In genomic region chr9:124038158-124038582, GRCm38 (mm10) we compare ENCODE assay signal across 16 mouse cellular contexts. TPM values are rescaled to one million over a fixed set of nuclear protein-coding genes. Genes with fewer than 3 reads are reported as not detected.
DNase-seq lines count a peak whose midpoint lies in the region; ATAC-seq and TF ChIP-seq lines count a peak whose summit lies in the region.
"Had no signal": no experiment of that assay in that cellular context is flagged by ENCODE, and none has a peak within 500 bp of the region (broad histone marks: within the 10 kb centered on the region; RNA-seq: fewer than 3 reads in every experiment).

No protein-coding gene starts in this region.

- H3K4me2 ChIP-seq in kidney, embryonic 16.5 days (replicated peaks; ENCODE audit: low read depth, low read length), result no peak overlapping the region
- H3K4me2 ChIP-seq: embryonic facial prominence, embryonic 13.5 days; hindbrain, embryonic 14.5 days; limb, embryonic 13.5 days had no signal

- no peaks in the 10 kb centered on the region for H3K9me3 ChIP-seq in kidney, embryonic 16.5 days (ENCODE audit: low read length)
- H3K9me3 ChIP-seq in G1E (replicated peaks), result no peaks in the 10 kb centered on the region
- H3K9me3 ChIP-seq: embryonic facial prominence, embryonic 13.5 days; limb, embryonic 13.5 days had no signal

- H3K4me1 ChIP-seq in kidney, embryonic 16.5 days (ENCODE audit: insufficient read depth, low read length), result 0 out of 2 replicates have a peak, but pooled peaks cover 10% of the 10 kb centered on the region
- H3K4me1 ChIP-seq in G1E (ENCODE audit: insufficient read depth, low read depth, low read length), result peaks cover 36% of the 10 kb centered on the region
- H3K4me1 ChIP-seq: embryonic facial prominence, embryonic 13.5 days; limb, embryonic 13.5 days had no signal

- no peak overlapping the region for H3K9ac ChIP-seq in kidney, embryonic 16.5 days (replicated peaks; ENCODE audit: low read length)
- H3K9ac ChIP-seq: embryonic facial prominence, embryonic 13.5 days; hindbrain, embryonic 14.5 days; limb, embryonic 13.5 days had no signal

- no peak overlapping the region for H3K27ac ChIP-seq in kidney, embryonic 16.5 days (ENCODE audit: low read length)
- H3K27ac ChIP-seq: embryonic facial prominence, embryonic 13.5 days; hindbrain, embryonic 14.5 days; layer of hippocampus, adult 2 months; limb, embryonic 13.5 days had no signal

- H3K4me3 ChIP-seq in kidney, embryonic 16.5 days (ENCODE audit: low read length), result no peak overlapping the region
- H3K4me3 ChIP-seq in G1E (ENCODE audit: low read depth, low read length), result no peak overlapping the region
- H3K4me3 ChIP-seq: embryonic facial prominence, embryonic 13.5 days; layer of hippocampus, adult 2 months; limb, embryonic 13.5 days had no signal

- no peak for DNase-seq in kidney, adult 11 months
- peak; percentile 12 for DNase-seq in G1E (ENCODE audit: low spot score)
- no peak for DNase-seq in gastrocnemius, postnatal 4 days (ENCODE audit: low spot score in 2 of 2)
- DNase-seq in spleen, postnatal 14 days (ENCODE audit: low spot score in 2 of 2), result no peak
- DNase-seq: cerebellum, adult 18-20 months had no signal

- no peak for TF ChIP-seq CTCF in G1E (IDR thresholded peaks at IDR 0.05; ENCODE audit: low read depth, low read length)

- no peaks in the 10 kb centered on the region for H3K27me3 ChIP-seq in kidney, embryonic 16.5 days (ENCODE audit: insufficient read depth, low read length)
- H3K27me3 ChIP-seq in G1E (ENCODE audit: insufficient read depth, low read length), result no peaks in the 10 kb centered on the region
- H3K27me3 ChIP-seq: embryonic facial prominence, embryonic 13.5 days; limb, embryonic 13.5 days had no signal

- 0 out of 2 replicates have a peak, but pooled peaks have one; percentile 19 for ATAC-seq in kidney, embryonic 16.5 days (ENCODE audit: low FRiP score, low TSS enrichment)
- ATAC-seq in G1E (ENCODE audit: extremely low read depth, insufficient number of reproducible peaks, low FRiP score, poor library complexity, severe bottlenecking), result peak; percentile 81
- peak; percentile 26 for ATAC-seq in granulocyte monocyte progenitor cell, adult 5-6 weeks (replicated peaks; ENCODE audit: poor library complexity, severe bottlenecking)
- peak; percentile 15 for ATAC-seq in megakaryocyte, adult 5-6 weeks (ENCODE audit: poor library complexity, severe bottlenecking)
- ATAC-seq: midbrain, embryonic 16.5 days had no signal

- H3K36me3 ChIP-seq in kidney, embryonic 16.5 days (ENCODE audit: insufficient read depth, low read length), result no peaks in the 10 kb centered on the region
- no peaks in the 10 kb centered on the region for H3K36me3 ChIP-seq in G1E (replicated peaks)
- H3K36me3 ChIP-seq: embryonic facial prominence, embryonic 13.5 days; limb, embryonic 13.5 days had no signal

- WGBS in kidney, embryonic 16.5 days, result 39% methylated on average over 2 of the region's 2 CpGs

RNA-seq across cellular contexts. Expression of gene Ccr3, which starts 16.4 kb away (rescaled TPM):
- not detected in 2 replicates for polyA plus RNA-seq in kidney, embryonic 16.5 days (2015; fragmentation: Nextera tagmentation; extraction: Ambion mirVana)
- 0.34 TPM in 1 of 2 replicates, not detected in the other for total RNA-seq in G1E (2014; fragmentation: Nextera tagmentation)
- 0.11 and 0.12 TPM in 2 replicates for total RNA-seq in G1E (2017)
- not detected in 2 replicates for polyA plus RNA-seq in G1E (2012)
- total RNA-seq in granulocyte monocyte progenitor cell, adult 5-6 weeks (2014; fragmentation: Nextera tagmentation), result not detected in 2 replicates
- 0.36 and 0.73 TPM in 2 replicates for total RNA-seq in granulocyte monocyte progenitor cell, adult 5-6 weeks (2017)
- 15.1 and 20.7 TPM in 2 replicates for total RNA-seq in megakaryocyte, adult 5-6 weeks (2015)
- total RNA-seq in megakaryocyte, adult 5-6 weeks (2017), result 22.2 and 28.5 TPM in 2 replicates
- not detected for total RNA-seq in gastrocnemius, postnatal 4 days (2021)
- total RNA-seq: layer of hippocampus, adult 2 months had no signal
- polyA plus RNA-seq: forebrain, embryonic 11.5 days; heart, postnatal 0 days; hindbrain, embryonic 14.5 days; midbrain, embryonic 16.5 days; neural tube, embryonic 14.5 days had no signal

RNA-seq across cellular contexts. Expression of gene Ccr1l1, which starts 60.0 kb away (rescaled TPM):
- not detected in 2 replicates for polyA plus RNA-seq in kidney, embryonic 16.5 days (2015; fragmentation: Nextera tagmentation; extraction: Ambion mirVana)
- not detected in 2 replicates for total RNA-seq in G1E (2014; fragmentation: Nextera tagmentation)
- 0.11 and 0.46 TPM in 2 replicates for total RNA-seq in G1E (2017)
- not detected in 2 replicates for polyA plus RNA-seq in G1E (2012)
- not detected in 2 replicates for total RNA-seq in granulocyte monocyte progenitor cell, adult 5-6 weeks (2014; fragmentation: Nextera tagmentation)
- total RNA-seq in granulocyte monocyte progenitor cell, adult 5-6 weeks (2017), result not detected in 2 replicates
- 0.23 and 1.0 TPM in 2 replicates for total RNA-seq in megakaryocyte, adult 5-6 weeks (2015)
- 0.33 TPM in 1 of 2 replicates, not detected in the other for total RNA-seq in megakaryocyte, adult 5-6 weeks (2017)
- not detected for total RNA-seq in gastrocnemius, postnatal 4 days (2021)
- total RNA-seq: layer of hippocampus, adult 2 months had no signal
- polyA plus RNA-seq: embryonic facial prominence, embryonic 13.5 days; forebrain, embryonic 11.5 days; heart, postnatal 0 days; hindbrain, embryonic 14.5 days; limb, embryonic 13.5 days; midbrain, embryonic 16.5 days; neural tube, embryonic 14.5 days had no signal

Comparison
In these comparisons a context has a peak if more than half of its experiments do, and no peak if none do; other contexts are left out.
1. ATAC-seq: peak in every context shown above with its lines; median percentile 81 in G1E; 26 in granulocyte monocyte progenitor cell, adult 5-6 weeks; 19 in kidney, embryonic 16.5 days; 15 in megakaryocyte, adult 5-6 weeks.
2. RNA of gene Ccr3, which starts 16.4 kb away (total RNA-seq): 15.1 to 28.5 TPM in megakaryocyte, adult 5-6 weeks; 0.36 to 0.73 TPM in granulocyte monocyte progenitor cell, adult 5-6 weeks, 0.11 to 0.34 TPM in G1E and not detected in gastrocnemius, postnatal 4 days; every median in the first group is over 4 times any median in the second.